Comparison of ENCODE assay signal across 19 mouse cellular contexts in the genomic region with DNA sequence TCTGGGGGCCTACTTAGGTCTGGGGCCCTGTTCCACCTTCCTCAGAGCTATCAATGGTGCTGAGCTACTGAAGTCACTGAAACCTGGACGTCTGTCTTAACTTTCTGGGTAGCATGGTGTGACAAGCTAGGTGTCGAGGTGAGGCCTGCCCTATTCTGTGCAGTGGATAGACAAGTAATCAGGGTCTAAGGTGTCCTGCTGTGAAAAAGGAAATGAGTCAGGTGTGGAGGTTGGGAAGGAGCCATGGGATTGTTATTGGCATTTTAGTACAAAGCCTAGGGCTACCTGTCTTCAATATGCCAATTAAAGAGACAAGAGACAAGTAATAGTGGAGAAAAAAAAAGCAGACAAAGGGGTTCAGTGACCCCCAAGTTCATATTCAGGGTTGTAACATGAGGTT.
"Had no signal": no experiment of that assay in that cellular context is flagged by ENCODE, and none has a peak within 500 bp of the region (broad histone marks: within the 10 kb centered on the region; RNA-seq: fewer than 3 reads in every experiment).

No protein-coding gene starts in this region.

- H3K36me3 ChIP-seq: midbrain, embryonic 10.5 days; midbrain, embryonic 12.5 days; neural tube, embryonic 13.5 days; neural tube, embryonic 15.5 days; stomach, embryonic 15.5 days had no signal

- H3K9me3 ChIP-seq: midbrain, embryonic 10.5 days; midbrain, embryonic 12.5 days; neural tube, embryonic 13.5 days; neural tube, embryonic 15.5 days; stomach, embryonic 15.5 days had no signal

- H3K4me1 ChIP-seq: midbrain, embryonic 10.5 days; midbrain, embryonic 12.5 days; neural tube, embryonic 13.5 days; neural tube, embryonic 15.5 days; stomach, embryonic 15.5 days had no signal

- H3K27me3 ChIP-seq: midbrain, embryonic 12.5 days; neural tube, embryonic 13.5 days; neural tube, embryonic 15.5 days; stomach, embryonic 15.5 days had no signal

- H3K4me3 ChIP-seq: midbrain, embryonic 10.5 days; midbrain, embryonic 12.5 days; myocyte; neural tube, embryonic 13.5 days; neural tube, embryonic 15.5 days; stomach, embryonic 15.5 days had no signal

- H3K4me2 ChIP-seq: lung, embryonic 14.5 days; midbrain, embryonic 12.5 days; neural tube, embryonic 13.5 days; neural tube, embryonic 15.5 days; stomach, embryonic 15.5 days had no signal

- H3K27ac ChIP-seq: midbrain, embryonic 10.5 days; midbrain, embryonic 12.5 days; neural tube, embryonic 13.5 days; neural tube, embryonic 15.5 days; stomach, embryonic 15.5 days; stomach, postnatal 0 days had no signal

- DNase-seq: lung, embryonic 14.5 days; lung, postnatal 10 days; lung, postnatal 4 days; midbrain, embryonic 14.5 days; retina, postnatal 1 day; right cerebral cortex, adult 18-20 months; right cerebral cortex, postnatal 25 days; right cerebral cortex, postnatal 4 days; thymus, adult 2 months; thymus, postnatal 25 days; thymus, postnatal 4 days had no signal

- H3K9ac ChIP-seq: lung, embryonic 14.5 days; midbrain, embryonic 12.5 days; neural tube, embryonic 13.5 days; neural tube, embryonic 15.5 days; stomach, embryonic 15.5 days had no signal

- ATAC-seq: midbrain, embryonic 16.5 days had no signal
